Mouse (Mus musculus) cortical plate, adult 2 months (tissue): ENCODE measurements at regions not wholly inside any gene's neighbourhood (a gene's known extent, or its start where the extent isn't known, plus 50 kb on each side); places are given as distances from the start of the nearest gene placed in this dataset.

Experiments used
- H3K27ac ChIP-seq: fragments of 200-500 bp; 2 replicates; pipeline ENCODE4 v1.5.1; 2012; ENCODE audit warnings: low read length, control low read depth, inconsistent platforms; ENCODE audit not compliant: insufficient read depth
- H3K4me1 ChIP-seq: fragments of 200-500 bp; 2 replicates; pipeline ENCODE4 v1.6.1; 2011; ENCODE audit warnings: low read length; ENCODE audit not compliant: control insufficient read depth, insufficient read depth
- H3K4me3 ChIP-seq: fragments of 200-500 bp; 2 replicates; pipeline ENCODE4 v1.5.1; 2011; ENCODE audit warnings: mild to moderate bottlenecking, low read length, control low read depth; ENCODE audit not compliant: insufficient read depth
- CTCF ChIP-seq: fragments of 200-500 bp; IDR thresholded peaks from 2 replicates; pipeline ENCODE4 v1.5.1; 2011; ENCODE audit warnings: mild to moderate bottlenecking, control low read depth, low read length; ENCODE audit not compliant: insufficient read depth; ENCODE audit errors: extremely low read depth
- POLR2A ChIP-seq: fragments of 200-500 bp; IDR thresholded peaks from 2 replicates; pipeline ENCODE4 v1.6.1; 2011; ENCODE audit warnings: mild to moderate bottlenecking, low read length, control low read depth; ENCODE audit not compliant: insufficient read depth; ENCODE audit errors: extremely low read depth

- H3K4me1 ChIP-seq = no peaks in the 10 kb centered on the region
- TF ChIP-seq POLR2A (no peak), CTCF (no peak)
- H3K4me3 ChIP-seq = no peak overlapping the region
- no peak overlapping the region for H3K27ac ChIP-seq
These were observed 270.7 kb upstream of the Fn1 start for GRCm38 (mm10) chr1:71923731-71924130.

DNA sequence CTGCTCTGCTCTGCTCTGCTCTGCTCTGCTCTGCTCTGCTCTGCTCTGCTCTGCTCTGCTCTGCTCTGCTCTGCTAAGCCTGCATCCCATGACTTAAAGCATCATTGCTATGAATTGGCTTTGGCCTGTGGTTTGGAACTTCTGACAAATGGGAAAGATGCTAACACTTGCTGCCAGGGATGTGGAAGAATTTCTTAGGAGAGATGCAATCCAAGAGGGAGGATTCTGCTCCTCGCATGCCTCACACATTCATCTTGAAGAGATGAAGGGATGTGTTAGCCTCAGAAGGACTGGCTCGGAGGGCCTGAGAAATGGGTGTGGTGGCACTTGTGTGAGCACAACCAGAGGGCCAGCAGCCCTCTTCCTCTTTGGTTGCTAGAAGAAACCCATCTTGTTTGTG lies 268.5 kb upstream of the Fn1 start:
- Histone ChIP-seq H3K4me3 (no peak overlapping the region), H3K27ac (no peak overlapping the region), H3K4me1 (no peaks in the 10 kb centered on the region)
- TF ChIP-seq POLR2A (no peak), CTCF (no peak)

GRCm38 (mm10) chr1:71919891-71920290 lies 266.9 kb upstream of the Fn1 start:
- H3K4me3 ChIP-seq = no peak overlapping the region
- TF ChIP-seq POLR2A (no peak), CTCF (no peak)
- H3K4me1 ChIP-seq = no peaks in the 10 kb centered on the region
- H3K27ac ChIP-seq = no peak overlapping the region

DNA sequence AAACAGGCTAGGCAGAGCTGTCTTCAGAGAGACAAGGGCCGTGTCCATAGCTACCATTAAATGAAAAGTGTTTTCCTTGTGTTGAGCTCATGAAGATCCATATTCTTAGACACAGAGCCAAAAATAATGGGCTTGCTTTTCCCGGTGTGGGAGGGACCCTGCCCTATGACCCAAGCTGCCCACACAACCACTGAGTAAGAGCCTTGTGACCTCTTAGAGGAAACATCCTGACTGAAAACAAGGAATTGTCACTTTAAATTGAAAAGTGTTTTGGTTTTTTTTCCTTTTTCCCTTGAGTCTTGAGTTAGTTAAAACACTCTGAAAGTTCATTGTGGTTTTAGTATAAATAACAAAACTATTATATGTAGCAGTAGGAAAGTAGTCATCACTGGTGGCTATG lies 264.0 kb upstream of the Fn1 start:
- Histone ChIP-seq H3K4me3 (no peak overlapping the region), H3K27ac (no peak overlapping the region), H3K4me1 (no peaks in the 10 kb centered on the region)
- TF ChIP-seq CTCF = no peak
- no peak for TF ChIP-seq POLR2A

DNA sequence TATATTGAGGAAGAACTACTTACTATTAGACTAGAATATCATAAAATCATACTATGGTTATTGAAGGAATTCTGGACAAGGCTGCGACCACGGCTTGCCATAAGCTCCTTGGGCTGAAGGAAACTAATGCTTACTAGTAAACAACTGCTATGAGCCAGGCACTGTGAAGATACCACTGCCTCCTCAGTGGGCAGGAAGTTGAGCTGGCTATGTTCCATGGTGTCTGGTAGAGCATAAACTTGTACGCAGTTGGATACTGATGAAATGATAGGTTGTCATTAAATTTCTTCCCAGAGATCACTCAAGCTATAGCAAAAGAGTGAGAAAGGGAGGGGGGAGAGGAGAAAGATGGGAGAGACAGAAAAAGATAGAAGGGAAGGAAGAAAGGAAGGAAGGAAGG lies 261.4 kb upstream of the Fn1 start:
- H3K27ac ChIP-seq = no peak overlapping the region
- H3K4me3 ChIP-seq = no peak overlapping the region
- TF ChIP-seq CTCF (no peak), POLR2A (no peak)
- no peaks in the 10 kb centered on the region for H3K4me1 ChIP-seq

DNA sequence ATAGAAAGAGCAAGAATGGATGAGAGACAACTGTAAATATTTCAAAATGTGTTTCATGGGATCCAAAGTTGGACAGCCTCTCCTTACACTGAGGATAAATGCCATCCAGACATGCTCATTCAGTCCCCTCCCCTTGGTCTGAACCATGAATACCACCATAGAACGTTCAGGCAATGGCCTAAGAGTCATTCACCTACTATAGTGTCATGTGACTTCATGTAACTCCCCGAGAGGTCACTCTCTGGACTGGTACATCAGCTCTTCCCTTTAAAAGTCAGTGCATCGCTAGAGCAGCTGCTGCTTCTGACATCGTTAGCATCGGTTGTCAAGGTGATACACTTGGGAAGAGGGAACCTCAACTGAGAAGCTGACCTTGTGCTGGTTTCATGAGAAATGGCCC lies 260.2 kb upstream of the Fn1 start:
- no peak for TF ChIP-seq POLR2A
- no peak for TF ChIP-seq CTCF
- H3K4me1 ChIP-seq = no peaks in the 10 kb centered on the region
- no peak overlapping the region for H3K4me3 ChIP-seq
- no peak overlapping the region for H3K27ac ChIP-seq

GRCm38 (mm10) chr1:71912441-71912840 lies 259.4 kb upstream of the Fn1 start:
- Histone ChIP-seq H3K4me3 (no peak overlapping the region), H3K4me1 (no peaks in the 10 kb centered on the region), H3K27ac (no peak overlapping the region)
- TF ChIP-seq POLR2A (no peak), CTCF (no peak)

- Histone ChIP-seq H3K4me1 (no peaks in the 10 kb centered on the region), H3K4me3 (no peak overlapping the region), H3K27ac (no peak overlapping the region)
- TF ChIP-seq POLR2A (no peak), CTCF (no peak)
These were observed 257.1 kb upstream of the Fn1 start for GRCm38 (mm10) chr1:71910125-71910524.

GRCm38 (mm10) chr1:71909508-71910124 lies 256.6 kb upstream of the Fn1 start:
- H3K27ac ChIP-seq = no peak overlapping the region
- no peaks in the 10 kb centered on the region for H3K4me1 ChIP-seq
- TF ChIP-seq CTCF (no peak), POLR2A (no peak)
- no peak overlapping the region for H3K4me3 ChIP-seq

DNA sequence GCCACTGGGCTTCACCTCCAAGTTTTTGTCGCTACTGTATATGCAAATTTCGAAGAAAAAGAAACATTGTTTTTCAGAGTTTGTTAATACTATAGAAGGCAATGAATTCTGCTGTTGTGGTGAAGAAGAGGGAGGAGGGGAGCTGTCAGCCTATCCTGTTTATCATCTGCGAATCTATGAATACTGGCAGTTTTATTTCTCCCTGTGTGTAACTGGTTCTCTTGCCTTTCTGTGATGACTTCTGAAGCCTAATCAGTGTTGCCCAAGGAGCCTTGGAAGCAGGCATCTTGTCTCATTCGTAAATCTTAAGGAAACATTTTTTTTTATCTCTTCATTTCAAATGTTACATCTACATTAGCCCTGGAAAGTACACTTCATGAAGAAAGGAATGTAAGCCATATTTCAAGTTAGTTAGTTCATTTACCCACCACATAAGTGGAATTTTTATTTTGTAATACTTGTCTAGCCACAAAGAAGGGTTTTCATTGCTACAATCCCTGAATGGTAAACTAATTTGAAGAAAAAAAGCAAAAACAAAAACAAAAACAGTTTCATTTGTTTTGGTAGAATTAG lies 251.5 kb upstream of the Fn1 start:
- no peak for TF ChIP-seq POLR2A
- no peak for TF ChIP-seq CTCF
- Histone ChIP-seq H3K27ac (no peak overlapping the region), H3K4me1 (no peaks in the 10 kb centered on the region), H3K4me3 (no peak overlapping the region)
